Mouse (Mus musculus): ENCODE measurements around the gene Usp24. TPM values are rescaled to one million over a fixed set of nuclear protein-coding genes. Genes with fewer than 3 reads are reported as not detected.

Usp24 gene
- total and polyA plus RNA-seq, 3 experiments, result 27.0 to 40.8 (median 31.9) TPM

- TF ChIP-seq GATA1 (IDR thresholded peaks at IDR 0.05; ENCODE audit: low read depth, low read length), result no peak
- no peak for TF ChIP-seq ZKSCAN1 (IDR thresholded peaks at IDR 0.05; ENCODE audit: low read depth, low read length)
- TF ChIP-seq SMC3 (IDR thresholded peaks at IDR 0.05; ENCODE audit: low read depth, low read length), result no peak
- TF ChIP-seq ETS1 (IDR thresholded peaks at IDR 0.05; ENCODE audit: low read depth, low read length), result no peak
- no peak for TF ChIP-seq ZNF384 (IDR thresholded peaks at IDR 0.05; ENCODE audit: low read depth, low read length)
- TF ChIP-seq POLR2A (IDR thresholded peaks at IDR 0.05; ENCODE audit: control insufficient read depth in 1 of 2, insufficient read depth in 1 of 2, low read depth in 1 of 2, low read length in 2 of 2, poor library complexity in 1 of 2), result no peak
- no peak for TF ChIP-seq USF2 (IDR thresholded peaks at IDR 0.05; ENCODE audit: borderline replicate concordance in 1 of 2, insufficient read depth in 1 of 2, low read depth in 1 of 2, low read length in 2 of 2)
- no peak for TF ChIP-seq CHD1 (IDR thresholded peaks at IDR 0.05; ENCODE audit: low read depth, low read length)
- no peaks in the 10 kb centered on the region; the same call in 1 of the 2 replicates for H3K79me2 ChIP-seq (ENCODE audit: control insufficient read depth, insufficient read depth, low read length, poor library complexity)
- H3K27me3 ChIP-seq (ENCODE audit: control insufficient read depth in 1 of 2, insufficient read depth in 2 of 2, low read length in 2 of 2), result no peaks in the 10 kb centered on the region
- H3K27ac ChIP-seq (ENCODE audit: control insufficient read depth, low read depth, low read length), result no peak overlapping the region
- H3K9me3 ChIP-seq (replicated peaks; ENCODE audit: insufficient read depth, low read length), result no peaks in the 10 kb centered on the region
- H3K4me3 ChIP-seq (ENCODE audit: control insufficient read depth in 1 of 2, insufficient read depth in 1 of 2, low read depth in 2 of 2, low read length in 2 of 2), result no peak overlapping the region
- no peak overlapping the region for H3K9ac ChIP-seq (ENCODE audit: control insufficient read depth, low read depth, low read length, poor library complexity, severe bottlenecking)
- no peak for DNase-seq (ENCODE audit: low read depth, low spot score)
- no peaks in the 10 kb centered on the region for H3K4me1 ChIP-seq (ENCODE audit: control insufficient read depth in 1 of 2, insufficient read depth in 2 of 2, low read length in 2 of 2)
- H3K36me3 ChIP-seq (ENCODE audit: control insufficient read depth in 1 of 2, insufficient read depth in 2 of 2, low read length in 2 of 2), result peaks cover 0 to 33% of the 10 kb centered on the region in 2 experiments; a peak in 2 of 4 replicates
These were observed 65.1 kb downstream of the Usp24 start for GRCm38 (mm10) chr4:106381131-106381530.

- TF ChIP-seq ELF1 (IDR thresholded peaks at IDR 0.05; ENCODE audit: low read depth, low read length) (no peak), MAZ (IDR thresholded peaks at IDR 0.05; ENCODE audit: low read depth, low read length) (no peak), RCOR1 (IDR thresholded peaks at IDR 0.05; ENCODE audit: low read depth, low read length) (no peak), HCFC1 (IDR thresholded peaks at IDR 0.05; ENCODE audit: low read depth, low read length) (no peak), ZMIZ1 (IDR thresholded peaks at IDR 0.05; ENCODE audit: low read depth, low read length) (no peak), ZNF384 (IDR thresholded peaks at IDR 0.05; ENCODE audit: low read depth, low read length) (no peak), USF2 (IDR thresholded peaks at IDR 0.05; ENCODE audit: borderline replicate concordance in 1 of 2, insufficient read depth in 1 of 2, low read depth in 1 of 2, low read length in 2 of 2) (no peak), MYC (IDR thresholded peaks at IDR 0.05; ENCODE audit: low read depth, low read length) (no peak), SMC3 (IDR thresholded peaks at IDR 0.05; ENCODE audit: low read depth, low read length) (no peak), NELFE (IDR thresholded peaks at IDR 0.05; ENCODE audit: low read depth, low read length) (no peak), TCF12 (IDR thresholded peaks at IDR 0.05; ENCODE audit: low read depth, low read length) (no peak), TBP (IDR thresholded peaks at IDR 0.05; ENCODE audit: low read depth, low read length) (no peak), SIN3A (IDR thresholded peaks at IDR 0.05; ENCODE audit: low read length) (no peak), MXI1 (IDR thresholded peaks at IDR 0.05; ENCODE audit: low read depth, low read length) (no peak), GATA1 (IDR thresholded peaks at IDR 0.05; ENCODE audit: low read depth, low read length) (no peak)
- peaks cover 0 to 45% of the 10 kb centered on the region in 2 experiments; a peak in 2 of 4 replicates for H3K36me3 ChIP-seq (ENCODE audit: control insufficient read depth in 1 of 2, insufficient read depth in 2 of 2, low read length in 2 of 2)
- H3K4me3 ChIP-seq (ENCODE audit: control insufficient read depth in 1 of 2, insufficient read depth in 1 of 2, low read depth in 2 of 2, low read length in 2 of 2), result no peak overlapping the region
These were observed 73.9 kb downstream of the Usp24 start for GRCm38 (mm10) chr4:106389908-106390307.

More at GRCm38 (mm10) chr4:106389908-106390307, 73.9 kb downstream of the Usp24 start:
- no peaks in the 10 kb centered on the region for H3K27me3 ChIP-seq (ENCODE audit: control insufficient read depth in 1 of 2, insufficient read depth in 2 of 2, low read length in 2 of 2)
- no peak overlapping the region for H3K27ac ChIP-seq (ENCODE audit: control insufficient read depth, low read depth, low read length)
- no peaks in the 10 kb centered on the region for H3K79me2 ChIP-seq (ENCODE audit: control insufficient read depth, insufficient read depth, low read length, poor library complexity)
- no peaks in the 10 kb centered on the region for H3K9me3 ChIP-seq (replicated peaks; ENCODE audit: insufficient read depth, low read length)
- no peak for DNase-seq (ENCODE audit: low read depth, low spot score)
- H3K9ac ChIP-seq (ENCODE audit: control insufficient read depth, low read depth, low read length, poor library complexity, severe bottlenecking), result no peak overlapping the region
- H3K4me1 ChIP-seq (ENCODE audit: control insufficient read depth in 1 of 2, insufficient read depth in 2 of 2, low read length in 2 of 2), result no peaks in the 10 kb centered on the region
